Mouse (Mus musculus) gastrocnemius, postnatal 4 days (tissue): Measurements from ENCODE around the gene Pou2f2. TPM values are rescaled to one million over a fixed set of nuclear protein-coding genes. Genes with fewer than 3 reads are reported as not detected.

Source experiments
- DNase-seq, 2 experiments: peaks; one replicate each; pipeline ENCODE4 v3.0.0; 2021 to 2022; ENCODE audit warnings: low spot score in 2 of 2, mixed read lengths in 2 of 2
- total RNA-seq, 2 experiments: library from RNA; stranded (reverse); gene quantifications; 2 replicates each; pipeline ENCODE4 v1.2.3; 2021

Gene Pou2f2
- total RNA-seq, 2 experiments from 2014 or later = 0.52 to 0.91 TPM

GRCm38 (mm10) chr7:25106790-25107502 lies 72.6 kb downstream of the Pou2f2 start:
- DNase-seq = no peak

- DNase-seq = peak in 1 of 2 experiments; percentile 75
These were observed 73.9 kb downstream of the Pou2f2 start for GRCm38 (mm10) chr7:25105411-25106160.

DNA sequence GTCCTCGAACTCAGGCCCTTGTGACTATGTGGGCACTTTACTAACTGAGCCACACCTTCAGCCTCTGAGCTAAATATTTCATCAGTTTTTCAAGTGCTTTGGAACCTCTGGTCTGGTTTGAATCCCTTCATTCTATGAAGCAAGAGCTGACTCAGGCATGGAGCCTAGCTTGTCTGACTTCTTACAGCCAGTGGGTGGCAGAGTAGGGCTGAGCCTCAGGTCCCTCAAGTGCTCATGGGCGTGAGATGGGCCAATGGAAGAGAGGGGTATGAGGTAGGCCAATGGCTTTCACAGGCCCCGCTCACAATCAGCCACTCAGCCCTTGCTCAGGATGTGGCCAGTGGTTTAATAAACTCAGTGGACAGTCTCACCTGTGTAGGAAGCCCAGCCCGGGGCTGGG lies 79.9 kb downstream of the Pou2f2 start:
- no peak for DNase-seq

- no peak for DNase-seq
These were observed 81.4 kb downstream of the Pou2f2 start for GRCm38 (mm10) chr7:25098169-25098568.

GRCm38 (mm10) chr7:25089875-25090274 lies 89.7 kb downstream of the Pou2f2 start:
- no peak for DNase-seq

GRCm38 (mm10) chr7:25088968-25089367 lies 90.6 kb downstream of the Pou2f2 start:
- no peak for DNase-seq

GRCm38 (mm10) chr7:25088531-25088930 lies 91.0 kb downstream of the Pou2f2 start:
- DNase-seq = no peak

GRCm38 (mm10) chr7:25087972-25088371 lies 91.6 kb downstream of the Pou2f2 start:
- no peak for DNase-seq

- no peak for DNase-seq
These were observed 92.1 kb downstream of the Pou2f2 start for GRCm38 (mm10) chr7:25087256-25087912.

DNA sequence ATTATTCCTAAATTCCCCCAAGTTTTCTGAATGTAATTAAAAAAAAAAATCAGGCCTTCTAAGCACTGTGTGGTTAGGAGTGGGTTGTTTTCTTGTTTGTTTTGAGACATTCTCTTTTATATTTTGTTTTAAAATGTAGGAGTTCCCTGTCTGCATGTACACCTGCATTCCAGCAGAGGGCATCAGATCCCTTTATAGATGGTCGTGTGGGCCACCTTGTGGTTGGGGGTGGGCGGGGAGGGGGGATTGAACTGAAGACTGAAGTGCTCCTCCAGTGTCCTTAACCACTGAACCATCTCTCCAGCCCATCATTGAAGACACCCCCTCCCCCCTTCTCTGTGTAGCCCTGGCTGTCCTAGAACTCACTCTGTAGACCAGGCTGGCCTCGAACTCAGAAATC lies 92.9 kb downstream of the Pou2f2 start:
- no peak for DNase-seq

GRCm38 (mm10) chr7:25084621-25085020 lies 94.9 kb downstream of the Pou2f2 start:
- DNase-seq = no peak

DNA sequence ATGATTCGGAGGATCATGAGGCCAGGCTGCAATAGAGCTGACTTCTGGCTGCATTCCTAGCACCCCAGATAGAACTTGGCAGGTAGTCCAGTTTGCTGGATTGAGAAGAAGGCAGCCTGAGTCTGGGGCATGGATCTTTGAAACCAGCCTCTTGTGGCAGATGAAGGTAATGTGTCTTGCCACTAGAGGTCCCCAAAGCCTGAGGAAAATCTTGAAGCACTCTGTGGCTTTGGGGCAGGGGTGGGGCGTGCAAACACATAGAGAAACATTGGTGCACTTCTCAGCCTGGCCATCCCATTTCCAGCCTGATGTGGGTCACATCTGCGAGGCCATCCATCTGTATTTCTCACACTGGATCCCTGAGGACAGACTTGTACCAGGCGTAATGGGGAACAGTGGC lies 97.0 kb downstream of the Pou2f2 start:
- DNase-seq = no peak

- DNase-seq = no peak
These were observed 99.1 kb downstream of the Pou2f2 start for GRCm38 (mm10) chr7:25080431-25080830.

- no peak for DNase-seq
These were observed 100.0 kb downstream of the Pou2f2 start for GRCm38 (mm10) chr7:25079496-25080026.

GRCm38 (mm10) chr7:25077414-25077755 lies 102.1 kb downstream of the Pou2f2 start:
- no peak for DNase-seq

DNA sequence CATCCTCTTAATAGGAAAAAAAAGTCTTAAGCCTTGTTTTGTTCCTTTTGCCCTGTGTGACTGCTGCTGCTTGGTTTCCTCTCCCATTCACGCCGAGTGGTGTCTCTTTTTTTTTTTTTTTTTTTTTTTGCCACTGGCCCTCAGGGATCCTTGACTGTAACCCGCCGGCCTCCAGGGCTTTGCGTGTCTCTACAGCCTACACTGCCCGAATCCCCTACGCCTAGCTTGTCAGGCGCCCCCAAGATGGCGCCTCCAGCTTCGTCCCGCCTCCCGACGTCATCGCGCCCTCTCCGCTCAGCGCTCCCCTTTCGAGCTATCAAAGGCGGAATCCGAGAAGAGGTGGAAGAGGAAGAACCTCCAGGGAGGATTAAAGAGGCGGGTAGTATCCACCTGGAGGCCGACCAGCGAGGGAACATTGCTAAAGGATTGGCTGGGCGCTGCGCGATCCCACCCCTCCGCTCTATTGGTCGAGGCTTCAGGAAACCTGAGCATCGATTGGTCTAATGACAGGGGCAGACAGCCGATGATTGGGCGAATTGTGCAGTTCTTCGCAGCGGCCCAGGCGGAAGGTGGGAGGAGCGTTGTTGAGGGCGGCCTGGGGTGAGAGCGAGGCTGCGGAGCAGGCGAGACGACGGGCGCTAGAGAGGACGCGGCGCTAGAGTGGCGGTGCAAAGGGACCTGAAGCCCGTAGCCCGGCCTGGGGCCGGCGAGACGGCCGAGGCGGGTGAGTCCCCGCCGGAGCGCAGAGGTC lies 102.7 kb downstream of the Pou2f2 start:
- peak; percentile 89 to 95 for DNase-seq

- DNase-seq = no peak
These were observed 103.2 kb downstream of the Pou2f2 start for GRCm38 (mm10) chr7:25076296-25076662.

DNA sequence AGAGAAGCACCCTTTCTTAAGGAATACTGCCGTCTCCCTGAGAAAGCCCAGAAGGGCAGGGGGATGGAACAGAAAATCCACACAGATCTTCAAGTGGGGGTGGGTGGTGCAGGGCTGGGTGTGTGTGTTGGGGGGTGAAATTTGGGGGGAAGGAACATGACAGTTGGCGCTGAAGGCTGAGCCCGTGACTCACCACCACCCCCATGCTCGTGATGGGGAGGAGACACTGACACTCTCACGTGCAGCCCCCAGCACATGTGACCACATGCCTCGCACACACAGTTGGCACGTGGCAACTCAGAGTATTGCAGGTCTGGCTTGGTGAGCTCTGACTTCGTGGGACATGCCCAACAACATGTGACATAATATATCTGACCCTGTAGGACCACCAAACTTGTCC lies 105.6 kb downstream of the Pou2f2 start:
- DNase-seq = no peak

DNA sequence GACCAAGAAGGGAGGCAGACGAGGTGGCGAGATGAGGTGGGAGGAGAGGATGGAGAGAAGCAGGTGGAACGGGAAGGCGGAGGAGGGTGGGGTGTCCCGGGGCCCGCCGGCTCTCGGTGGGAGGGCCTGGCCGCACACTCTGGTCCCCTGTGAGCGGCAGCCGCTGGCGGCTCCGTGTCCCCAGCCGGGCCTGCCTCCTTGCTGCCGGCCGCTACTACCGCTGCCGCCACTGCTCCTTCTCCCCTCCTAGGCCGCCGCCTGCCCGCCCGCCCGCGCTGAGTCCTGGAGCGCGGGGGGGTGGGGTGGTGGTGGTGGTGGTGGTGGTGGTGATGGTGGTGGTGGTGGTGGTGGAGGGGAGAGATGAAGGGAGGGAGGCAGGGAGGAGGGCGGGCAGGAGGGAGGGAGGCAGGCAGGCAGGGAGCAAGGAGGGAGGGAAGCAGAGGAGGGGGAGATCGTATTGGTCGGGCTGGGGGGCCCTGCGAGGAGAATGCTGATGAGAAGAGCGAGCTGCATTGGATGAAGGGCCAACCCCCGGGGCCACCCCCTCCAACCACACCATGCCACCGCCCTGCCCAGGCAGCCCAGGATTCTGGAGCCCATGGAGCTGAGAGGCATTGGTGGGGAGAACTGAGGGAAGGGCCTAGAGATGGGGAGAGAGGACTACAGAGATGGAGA lies 106.7 kb downstream of the Pou2f2 start:
- peak in 1 of 2 experiments; percentile 47 for DNase-seq

- no peak for DNase-seq
These were observed 107.4 kb downstream of the Pou2f2 start, which contains the start of the genes Grik5 and Zfp574 for GRCm38 (mm10) chr7:25071979-25072715. Grik5 (minus strand) TSS chr7:25072346. Zfp574 (plus strand) TSS chr7:25072567.
